Mouse (Mus musculus): ENCODE measurements around the gene Anxa11.
A peak's percentile ranks its signal among the peaks of the same experiment; 100 is the strongest.
"Not testable (repeated sequence)": the region's sequence is repeated elsewhere in the genome, so short reads cannot be mapped to it uniquely, and the experiment has no call there.

Gene Anxa11

GRCm38 (mm10) chr14:25841991-25842687 is at the start of gene Anxa11:
Gene Anxa11, plus strand, starts transcription at chr14:25842156.
- DNase-seq (ENCODE audit: low spot score) = peak; percentile 76

- DNase-seq (ENCODE audit: low spot score) = no peak
Observed at GRCm38 (mm10) chr14:25794331-25794730, 47.6 kb upstream of the Anxa11 start.

DNA sequence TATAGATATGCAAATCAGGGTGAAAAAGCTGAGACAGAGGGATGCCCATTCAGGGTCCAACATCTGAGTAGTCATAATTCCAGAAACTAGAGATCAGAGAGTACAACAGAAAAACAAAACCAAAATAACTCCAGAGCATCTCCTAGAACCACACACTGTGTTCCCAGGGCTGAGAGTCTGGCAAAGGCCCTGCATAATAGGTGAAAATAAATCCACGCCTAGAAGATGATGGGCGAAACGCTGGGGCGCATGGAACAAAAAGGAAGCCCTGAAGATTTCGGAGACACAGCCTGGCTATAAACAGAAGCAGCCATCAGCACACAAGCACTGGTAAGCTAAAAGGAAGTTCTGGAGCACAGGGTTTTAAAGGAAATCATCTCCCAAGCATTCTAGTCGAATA is 46.9 kb upstream of the Anxa11 start:
- no peak for DNase-seq (ENCODE audit: low spot score)

DNA sequence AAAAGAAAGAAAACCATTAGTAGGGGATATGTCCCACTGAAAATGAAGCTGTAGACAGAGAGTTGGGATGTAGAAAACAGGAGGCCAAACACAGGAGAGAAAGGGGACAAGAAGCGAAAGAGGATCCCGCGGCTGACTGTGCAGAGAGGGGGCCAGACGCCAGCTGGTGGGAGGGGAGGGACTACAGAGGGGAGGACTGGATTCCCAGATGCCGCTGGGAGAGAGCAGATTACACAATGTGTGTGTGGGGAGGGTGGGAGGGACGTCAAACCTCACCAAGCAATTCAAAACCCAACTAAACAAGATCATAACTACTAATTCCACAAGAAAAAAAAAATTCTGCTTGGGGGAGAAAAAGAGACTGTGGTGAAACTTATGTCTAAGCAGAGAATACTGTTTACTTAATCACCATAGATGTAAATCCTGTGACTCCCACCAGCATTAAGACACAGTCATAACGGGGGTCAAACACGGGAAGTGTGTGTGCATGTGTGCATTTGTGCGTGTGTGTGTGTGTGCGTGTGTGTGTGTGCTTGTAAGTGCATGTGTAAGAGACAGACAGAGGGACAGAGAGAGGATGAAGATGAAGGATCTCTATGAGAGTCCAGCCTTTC is 46.3 kb upstream of the Anxa11 start:
- DNase-seq (ENCODE audit: low spot score) = peak; percentile 49

- DNase-seq (ENCODE audit: low spot score) = no peak
Observed at GRCm38 (mm10) chr14:25796619-25797018, 45.3 kb upstream of the Anxa11 start.

GRCm38 (mm10) chr14:25800166-25800960 is 41.6 kb upstream of the Anxa11 start:
- DNase-seq (ENCODE audit: low spot score) = peak; percentile 90

DNA sequence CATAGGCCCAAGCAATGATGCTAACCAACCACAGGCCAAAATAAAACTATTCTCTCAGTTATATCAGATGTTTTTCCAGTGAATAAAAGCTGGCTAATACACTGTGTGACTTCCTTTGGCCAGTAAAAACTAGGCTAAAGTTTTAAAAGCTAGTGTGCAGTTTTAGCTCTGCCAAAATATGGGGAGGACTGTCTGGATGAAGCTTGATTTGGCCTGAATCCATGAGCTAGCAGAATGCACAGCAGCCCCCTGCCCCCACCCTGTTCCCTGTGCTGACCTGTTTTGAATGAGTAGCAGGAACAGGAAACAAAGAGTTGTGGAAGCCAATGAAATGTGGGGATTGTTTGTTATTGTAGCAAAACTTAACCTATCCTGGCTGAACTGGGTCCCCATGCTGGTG is 39.4 kb upstream of the Anxa11 start:
- DNase-seq (ENCODE audit: low spot score) = no peak

- no peak for DNase-seq (ENCODE audit: low spot score)
Observed at GRCm38 (mm10) chr14:25803246-25803809, 38.6 kb upstream of the Anxa11 start.

DNA sequence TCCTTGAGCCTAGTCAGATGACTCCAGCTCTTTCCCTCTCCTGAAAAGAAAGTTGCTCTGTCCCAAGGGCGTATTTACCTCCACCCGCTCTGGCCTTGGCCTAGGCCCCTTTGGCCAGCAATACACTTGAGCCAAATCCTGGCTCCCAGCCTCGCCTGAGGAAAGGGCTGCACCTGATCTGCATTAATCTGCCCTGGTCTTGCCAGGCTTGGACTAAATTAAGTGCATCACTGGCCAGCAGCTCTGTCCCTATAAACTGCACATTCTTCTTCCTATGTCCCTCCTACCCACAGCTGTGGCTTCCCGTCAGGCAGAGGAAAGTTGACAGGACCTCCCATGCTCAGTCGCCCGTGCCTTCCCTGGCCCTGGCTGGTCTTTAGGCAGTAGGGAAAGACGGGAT is 36.1 kb upstream of the Anxa11 start:
- DNase-seq (ENCODE audit: low spot score) = peak; percentile 54

DNA sequence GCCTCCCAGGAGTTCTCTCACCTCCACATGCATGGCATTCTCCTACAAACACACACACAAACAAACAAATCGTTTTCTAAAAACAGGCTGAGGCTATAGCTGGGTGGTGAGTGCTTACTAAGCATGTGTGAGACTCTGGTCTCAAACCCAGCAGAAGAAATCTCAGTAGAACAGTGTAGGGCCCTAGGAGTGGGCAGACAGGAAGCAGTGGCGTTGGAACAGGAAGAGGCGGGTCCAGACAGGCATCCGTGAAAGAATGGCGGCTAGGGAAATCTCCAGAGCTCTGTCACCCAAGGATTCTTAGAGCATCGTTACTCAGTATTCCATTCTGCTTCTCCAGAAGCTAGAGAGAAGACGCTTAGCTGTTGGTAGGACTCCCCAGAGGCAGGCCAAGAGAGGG is 35.4 kb upstream of the Anxa11 start:
- DNase-seq (ENCODE audit: low spot score) = no peak

- DNase-seq (ENCODE audit: low spot score) = not testable (repeated sequence)
Observed at GRCm38 (mm10) chr14:25811026-25811425, 30.9 kb upstream of the Anxa11 start.

- no peak for DNase-seq (ENCODE audit: low spot score)
Observed at GRCm38 (mm10) chr14:25814140-25814539, 27.8 kb upstream of the Anxa11 start.

- peak; percentile 82 for DNase-seq (ENCODE audit: low spot score)
Observed at GRCm38 (mm10) chr14:25816416-25816815, 25.5 kb upstream of the Anxa11 start.

DNA sequence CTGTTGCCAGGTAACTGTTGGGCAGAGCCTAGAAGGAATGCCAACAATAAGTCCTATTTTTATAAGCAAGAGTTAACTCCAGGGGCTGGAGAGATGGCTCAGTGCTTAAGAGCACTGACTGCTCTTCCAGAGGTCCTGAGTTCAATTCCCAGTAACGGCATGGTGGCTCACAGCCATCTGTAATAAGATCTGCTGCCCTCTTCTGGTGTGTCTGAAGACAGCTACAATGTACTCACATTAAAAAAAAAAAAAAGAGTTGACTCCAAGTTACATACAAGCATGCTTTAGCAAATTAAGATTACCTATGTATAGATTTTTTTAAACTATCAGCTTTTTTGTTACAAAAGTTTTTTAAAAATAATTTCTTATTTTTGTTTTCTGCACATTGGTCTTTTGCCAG is 19.4 kb upstream of the Anxa11 start:
- DNase-seq (ENCODE audit: low spot score) = no peak

- DNase-seq (ENCODE audit: low spot score) = no peak
Observed at GRCm38 (mm10) chr14:25824995-25825394, 17.0 kb upstream of the Anxa11 start.

- no peak for DNase-seq (ENCODE audit: low spot score)
Observed at GRCm38 (mm10) chr14:25825880-25826626, 15.9 kb upstream of the Anxa11 start.

- DNase-seq (ENCODE audit: low spot score) = no peak
Observed at GRCm38 (mm10) chr14:25826866-25827265, 15.1 kb upstream of the Anxa11 start.

DNA sequence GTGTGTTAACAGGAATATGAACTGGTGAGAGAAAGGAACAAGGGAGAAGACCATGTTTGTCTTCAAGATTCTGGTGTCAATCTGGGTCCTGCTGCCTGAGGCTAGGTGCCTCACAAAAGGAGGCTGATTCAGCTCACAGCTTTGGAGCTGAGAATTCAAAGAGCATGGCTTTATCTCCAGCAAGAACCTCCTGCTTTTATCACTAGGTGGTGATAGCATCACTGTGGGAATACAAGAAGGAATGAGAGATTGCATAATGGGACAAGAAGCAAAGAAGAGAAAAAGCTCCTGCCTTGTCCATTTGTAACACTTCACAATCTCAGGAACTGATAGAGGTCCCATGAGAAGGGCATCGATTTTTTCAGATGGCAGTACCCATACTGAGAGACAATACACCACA is 10.6 kb upstream of the Anxa11 start:
- no peak for DNase-seq (ENCODE audit: low spot score)

DNA sequence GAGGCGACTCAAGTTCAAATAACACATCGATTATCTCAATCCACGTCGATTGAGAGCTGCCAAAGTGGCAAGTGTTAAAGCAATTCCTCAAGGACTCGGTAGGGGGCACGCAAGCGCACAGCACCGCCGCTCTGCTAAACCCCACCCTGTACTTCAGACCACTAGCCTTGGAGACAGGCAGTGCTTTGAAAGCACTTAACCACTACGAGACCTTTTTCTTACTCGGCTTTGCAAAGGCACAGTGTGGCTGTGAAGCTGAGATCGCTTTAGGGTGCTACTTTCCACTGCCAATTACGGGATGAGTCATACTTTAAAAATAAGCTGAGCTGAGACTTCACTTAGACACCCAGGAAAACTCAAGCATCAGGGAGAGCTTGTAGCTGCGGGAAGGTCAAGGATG is 9.7 kb upstream of the Anxa11 start:
- peak; percentile 83 for DNase-seq (ENCODE audit: low spot score)

DNA sequence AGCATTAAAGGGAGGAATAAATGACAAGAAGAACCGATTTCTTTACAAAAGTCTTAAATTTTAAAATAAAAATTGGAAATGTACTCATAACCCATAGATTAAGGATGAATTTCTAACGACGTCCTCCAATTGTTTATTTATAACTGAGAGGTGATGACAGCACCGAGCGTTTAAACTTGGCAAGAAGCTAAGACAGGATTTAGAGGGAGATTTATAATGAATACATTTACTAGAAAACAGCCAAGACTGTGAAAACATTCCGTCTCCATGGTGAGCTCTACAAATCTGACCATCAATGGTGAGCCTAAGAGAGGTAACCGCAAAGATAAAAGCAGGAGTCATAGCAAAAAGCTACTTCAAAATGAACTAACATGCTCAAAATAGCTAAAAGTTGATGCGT is 3.5 kb upstream of the Anxa11 start:
- DNase-seq (ENCODE audit: low spot score) = no peak

DNA sequence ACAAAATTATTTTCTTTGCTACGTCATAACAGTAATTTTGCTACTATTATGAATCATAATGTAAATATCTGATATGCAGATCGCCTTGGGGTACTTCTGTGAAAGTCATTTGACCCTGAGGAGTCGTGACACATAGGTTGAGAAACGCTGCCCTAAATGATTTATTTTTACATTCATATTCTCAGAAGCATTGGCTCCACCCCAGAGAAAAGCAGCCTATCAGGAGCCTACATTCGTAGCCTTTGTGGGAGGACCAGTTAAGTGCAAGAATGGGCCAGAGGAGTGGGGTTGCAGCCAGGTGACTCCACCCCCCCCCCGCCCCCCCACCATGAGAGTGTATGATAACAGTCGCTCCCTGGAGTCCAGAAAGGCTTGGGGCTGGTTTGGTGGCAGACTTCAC is 2.2 kb upstream of the Anxa11 start:
- no peak for DNase-seq (ENCODE audit: low spot score)

DNA sequence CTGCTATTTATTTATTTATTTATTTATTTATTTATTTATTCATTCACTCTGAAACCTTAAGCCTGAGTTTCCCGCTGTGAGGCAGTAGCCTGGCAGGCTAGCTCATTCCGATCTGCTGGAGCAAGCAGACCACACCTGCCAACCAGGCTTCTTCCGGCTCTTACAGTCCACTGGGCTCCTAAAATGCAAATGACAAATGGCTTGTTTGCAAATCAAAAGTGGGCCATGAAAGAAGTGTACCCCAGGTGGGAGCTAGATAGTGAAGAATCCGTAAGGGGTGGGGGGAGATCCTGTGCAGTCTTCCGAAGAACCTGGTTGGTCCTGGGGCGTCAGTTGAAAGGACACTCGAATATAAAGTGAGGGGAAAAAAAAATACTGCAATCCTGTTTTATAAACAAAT is 995 bp upstream of the Anxa11 start:
- no peak for DNase-seq (ENCODE audit: low spot score)
